Mouse (Mus musculus) neural tube, embryonic 11.5 days (tissue): ENCODE data around the gene Rpe. TPM values are rescaled to one million over a fixed set of nuclear protein-coding genes. Genes with fewer than 3 reads are reported as not detected.

Experiments
- ATAC-seq: fragments of 200-750 bp; cut with Nextera tagmentation; 2 replicates; pipeline ENCODE4 v1.8.0; 2017; ENCODE audit warnings: moderate number of reproducible peaks, mild to moderate bottlenecking, moderate TSS enrichment, moderate library complexity; ENCODE audit not compliant: insufficient read depth, low FRiP score, low TSS enrichment
- DNase-seq: peaks from one replicate; pipeline ENCODE4 v3.0.0-alpha.2; 2015; ENCODE audit warnings: low spot score
- H3K27ac ChIP-seq: fragments of 300-500 bp; sonication (generic); 2 replicates; pipeline ENCODE4 v1.5.1; 2014; ENCODE audit warnings: low read depth, mild to moderate bottlenecking, low read length
- H3K27me3 ChIP-seq: fragments of 300-500 bp; sonication (generic); 2 replicates; pipeline ENCODE4 v1.6.1; 2014; ENCODE audit warnings: mild to moderate bottlenecking, low read length, mixed read lengths; ENCODE audit not compliant: control insufficient read depth, insufficient read depth
- H3K36me3 ChIP-seq: fragments of 300-500 bp; sonication (generic); 2 replicates; pipeline ENCODE4 v1.6.1; 2014; ENCODE audit warnings: mild to moderate bottlenecking, low read length, moderate library complexity, mixed read lengths; ENCODE audit not compliant: control insufficient read depth, insufficient read depth
- H3K4me1 ChIP-seq: fragments of 300-500 bp; sonication (generic); 2 replicates; pipeline ENCODE4 v1.6.1; 2014; ENCODE audit warnings: low read length, mixed read lengths; ENCODE audit not compliant: control insufficient read depth, insufficient read depth
- H3K4me2 ChIP-seq: fragments of 300-500 bp; sonication (generic); 2 replicates; pipeline ENCODE4 v1.6.1; 2014; ENCODE audit warnings: low read depth, mild to moderate bottlenecking, moderate library complexity
- H3K4me3 ChIP-seq: fragments of 300-500 bp; sonication (generic); 2 replicates; pipeline ENCODE4 v1.5.1; 2014; ENCODE audit warnings: low read depth, low read length
- H3K9ac ChIP-seq: fragments of 300-500 bp; sonication (generic); 2 replicates; pipeline ENCODE4 v1.6.1; 2014; ENCODE audit warnings: mild to moderate bottlenecking, low read length
- H3K9me3 ChIP-seq: fragments of 300-500 bp; sonication (generic); 2 replicates; pipeline ENCODE4 v1.6.1; 2016; ENCODE audit warnings: low read length; ENCODE audit not compliant: control insufficient read depth
- WGBS: fragments of 180-500 bp; shearing (Covaris S2); extraction: QIAGEN DNeasy Blood & Tissue Kit; methylation state at CpG from one replicate; pipeline ENCODE4 v1.1.7; 2014; 5-methylcytosine and 5-hydroxymethylcytosine counted together
- polyA plus RNA-seq: library from polyadenylated mRNA; unstranded; fragments of >200 nt; fragmentation: Nextera tagmentation; extraction: Ambion mirVana; gene quantifications from 2 replicates; pipeline ENCODE4 v1.2.1, GENCODE M21; 2014

The Rpe gene
- 51.1 and 54.5 TPM in 2 replicates for polyA plus RNA-seq

DNA sequence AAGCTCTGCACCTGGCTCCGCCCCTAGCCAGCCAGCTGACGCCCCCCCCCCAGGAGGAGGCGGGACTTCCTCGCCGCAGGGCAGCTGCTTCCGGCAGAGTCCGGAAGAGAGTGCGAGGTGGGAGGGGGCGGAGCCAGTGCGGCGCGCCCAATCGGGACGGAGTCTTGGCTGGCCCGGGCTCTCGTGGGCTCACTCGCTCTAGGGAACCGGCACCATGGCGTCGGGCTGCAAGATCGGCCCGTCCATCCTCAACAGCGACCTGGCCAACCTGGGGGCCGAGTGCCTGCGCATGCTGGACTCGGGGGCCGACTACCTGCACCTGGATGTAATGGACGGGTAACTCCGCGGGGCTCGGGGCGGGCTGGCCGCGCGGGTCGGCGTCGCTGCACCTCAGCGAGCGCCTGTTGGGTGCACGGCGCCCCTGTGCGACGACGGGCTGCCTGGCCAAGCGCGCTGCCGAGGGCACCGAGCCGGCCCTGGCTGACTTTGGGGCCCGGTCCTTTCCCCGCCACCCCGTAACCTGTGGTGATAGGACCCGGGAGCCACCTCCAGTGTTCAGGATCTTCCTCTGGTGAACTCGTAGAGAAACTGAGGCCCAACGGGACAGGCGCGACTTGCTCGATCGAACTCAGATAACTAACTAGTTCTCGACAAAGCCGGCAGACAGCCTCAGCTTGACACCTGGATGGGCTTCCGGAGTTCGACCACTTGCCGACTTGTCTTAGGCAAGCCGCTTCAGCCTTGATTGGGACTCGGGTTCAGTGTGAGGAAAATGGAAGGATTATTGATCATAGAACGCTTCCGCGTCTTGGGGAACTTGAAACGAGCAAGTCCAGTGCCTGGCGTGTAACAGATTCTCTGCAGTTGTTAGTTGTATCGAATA lies at the start of gene Rpe:
Gene Rpe (plus strand): TSS at position 139 of the 883 bp plus-strand sequence.
- peak within 1 kb of the TSS; percentile 85 for H3K4me3 ChIP-seq
- under 1% methylated on average over 73 of the region's 73 CpGs for WGBS
- no peaks in the 10 kb centered on the region for H3K9me3 ChIP-seq
- 0 out of 2 replicates have a peak within 1 kb of the TSS, but pooled peaks have one; percentile 27 for H3K27ac ChIP-seq
- H3K9ac ChIP-seq = peak within 1 kb of the TSS; percentile 87
- H3K4me1 ChIP-seq = no peaks in the 10 kb centered on the region
- peak within 1 kb of the TSS; percentile 49 for H3K4me2 ChIP-seq
- H3K27me3 ChIP-seq = no peaks in the 10 kb centered on the region
- DNase-seq (peak; percentile 96), ATAC-seq (peak; percentile 100)
- no peaks in the 10 kb centered on the region for H3K36me3 ChIP-seq

DNA sequence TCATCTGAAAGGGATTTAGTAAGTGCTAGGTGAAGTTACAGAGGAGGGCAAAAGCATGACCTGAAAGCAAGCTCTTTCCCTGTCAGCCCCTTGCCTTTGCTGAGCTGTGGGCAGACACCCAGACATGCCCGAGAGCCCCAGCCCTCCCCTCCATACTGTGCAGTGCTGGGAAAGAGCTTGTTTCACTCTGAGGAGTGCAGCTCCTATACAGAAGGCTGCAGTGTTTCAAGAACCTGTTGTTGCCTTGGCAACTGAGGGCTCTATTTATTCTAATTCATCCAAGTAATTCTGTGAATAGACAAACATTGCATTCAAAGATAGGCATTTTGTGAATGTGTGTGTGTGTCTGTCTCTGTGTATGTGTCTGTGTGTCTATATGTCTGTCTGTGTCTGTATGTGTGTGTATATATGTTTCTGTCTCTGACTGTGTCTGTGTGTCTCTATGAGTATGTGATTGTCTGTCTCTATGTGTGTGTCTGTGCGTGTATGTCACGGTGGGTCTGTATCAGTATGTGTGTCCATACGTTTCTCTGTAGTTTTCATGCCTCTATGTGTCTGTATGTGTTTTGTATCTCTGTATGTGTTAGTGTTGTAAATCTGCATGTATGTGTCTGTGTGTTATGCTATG lies 45.4 kb upstream of the Rpe start:
- DNase-seq (peak; percentile 44), ATAC-seq (peak; percentile 94)
- H3K9me3 ChIP-seq = no peaks in the 10 kb centered on the region
- peaks cover 3% of the 10 kb centered on the region; the same call in 1 of the 2 replicates for H3K4me1 ChIP-seq
- no peak overlapping the region for H3K4me2 ChIP-seq
- 0 out of 2 replicates have a peak overlapping the region, but pooled peaks have one; percentile 14 for H3K27ac ChIP-seq
- H3K36me3 ChIP-seq = no peaks in the 10 kb centered on the region
- H3K4me3 ChIP-seq = no peak overlapping the region
- H3K27me3 ChIP-seq = no peaks in the 10 kb centered on the region
- WGBS = 58% methylated on average over 4 of the region's 4 CpGs
- H3K9ac ChIP-seq = no peak overlapping the region

DNA sequence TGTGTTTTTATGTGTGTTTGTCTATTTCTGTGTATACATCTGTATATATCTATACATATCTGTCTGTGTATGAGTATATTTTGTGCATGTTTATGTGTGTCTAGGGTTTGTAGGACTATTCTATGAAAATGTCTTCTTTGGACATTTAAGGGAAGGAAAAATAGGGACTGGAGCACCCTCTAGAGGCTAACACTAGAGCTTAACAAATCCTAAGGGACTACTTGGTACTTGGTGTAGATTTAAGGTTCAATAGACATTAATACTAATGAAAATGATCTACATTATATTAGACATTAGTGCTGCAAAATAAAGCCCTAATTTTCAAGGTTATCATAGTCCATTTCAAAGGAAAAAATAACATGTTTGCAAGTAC lies 44.9 kb upstream of the Rpe start:
- Histone ChIP-seq H3K4me2 (no peak overlapping the region), H3K36me3 (no peaks in the 10 kb centered on the region), H3K4me3 (no peak overlapping the region), H3K27ac (no peak overlapping the region), H3K4me1 (peaks cover 3% of the 10 kb centered on the region; the same call in 1 of the 2 replicates), H3K9me3 (no peaks in the 10 kb centered on the region), H3K9ac (no peak overlapping the region), H3K27me3 (no peaks in the 10 kb centered on the region)
- ATAC-seq (peak; percentile 54; the same call in 1 of the 2 replicates), DNase-seq (no peak)

DNA sequence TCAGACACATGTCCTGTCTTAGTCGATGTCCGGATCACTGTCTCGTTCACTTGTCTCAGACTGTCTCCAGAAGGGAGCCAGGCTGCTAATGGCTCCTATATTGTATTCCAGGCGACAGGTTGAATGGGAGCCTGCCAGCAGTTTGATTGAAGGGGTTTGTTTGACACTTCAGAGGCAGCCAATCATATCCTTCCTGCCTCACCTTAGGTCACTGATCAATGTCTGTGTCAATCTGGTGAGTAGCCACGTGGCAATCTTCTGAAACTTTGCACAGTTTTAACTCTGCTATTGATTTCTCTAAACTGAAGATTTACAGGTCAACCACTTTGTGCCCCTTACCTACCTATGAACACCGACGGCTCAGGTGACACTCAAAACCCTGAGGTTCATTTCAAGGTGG lies 29.2 kb upstream of the Rpe start:
- no peak overlapping the region for H3K4me3 ChIP-seq
- WGBS = 71% methylated on average over 7 of the region's 7 CpGs
- H3K4me1 ChIP-seq = no peaks in the 10 kb centered on the region
- no peak overlapping the region for H3K9ac ChIP-seq
- H3K9me3 ChIP-seq = no peaks in the 10 kb centered on the region
- H3K27ac ChIP-seq = no peak overlapping the region
- ATAC-seq = no peak
- no peak for DNase-seq
- no peaks in the 10 kb centered on the region for H3K36me3 ChIP-seq
- H3K4me2 ChIP-seq = no peak overlapping the region
- H3K27me3 ChIP-seq = no peaks in the 10 kb centered on the region

DNA sequence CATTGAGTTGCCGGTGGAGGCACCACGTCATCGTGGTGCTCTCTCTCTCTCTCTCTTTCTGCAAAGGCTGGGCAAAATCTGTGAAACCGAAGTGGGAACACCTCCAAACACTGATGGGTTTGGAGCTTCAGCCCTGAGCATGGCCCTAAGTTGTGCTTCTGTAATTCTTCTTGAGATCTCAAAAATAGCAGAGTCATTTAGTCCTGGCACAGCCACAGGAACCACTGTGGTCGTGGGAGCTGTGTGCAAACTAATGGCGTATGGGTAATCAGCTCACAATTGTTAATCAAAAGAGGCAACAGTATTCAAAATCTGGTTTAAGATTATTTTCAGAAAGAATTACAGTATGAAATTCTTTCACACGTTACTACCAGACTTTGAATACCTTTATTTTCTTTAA lies 27.8 kb upstream of the Rpe start:
- no peak overlapping the region for H3K4me2 ChIP-seq
- ATAC-seq (no peak), DNase-seq (no peak)
- no peaks in the 10 kb centered on the region for H3K9me3 ChIP-seq
- no peak overlapping the region for H3K9ac ChIP-seq
- 96% methylated on average over 7 of the region's 7 CpGs for WGBS
- H3K27me3 ChIP-seq = no peaks in the 10 kb centered on the region
- no peaks in the 10 kb centered on the region for H3K36me3 ChIP-seq
- no peak overlapping the region for H3K27ac ChIP-seq
- H3K4me1 ChIP-seq = no peaks in the 10 kb centered on the region
- no peak overlapping the region for H3K4me3 ChIP-seq

DNA sequence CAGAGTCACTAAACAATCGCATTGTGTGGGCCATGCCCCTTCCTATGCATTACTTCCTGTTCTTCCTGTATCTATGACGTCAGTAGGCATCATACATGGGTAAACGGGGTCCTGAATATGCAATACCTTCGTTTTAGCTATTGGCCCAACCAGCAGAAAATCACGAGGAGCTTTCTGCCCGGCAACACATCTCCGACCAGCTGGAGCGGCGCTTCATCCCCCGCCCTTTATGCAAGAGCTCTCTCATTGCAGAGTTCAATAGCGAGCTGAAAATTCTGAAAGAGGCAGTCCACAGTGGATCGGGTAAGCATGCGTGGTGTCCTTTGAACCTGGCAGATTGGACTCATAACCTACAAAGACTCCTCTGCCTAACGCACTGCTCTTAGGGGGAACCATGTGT lies 22.7 kb upstream of the Rpe start:
- no peak overlapping the region for H3K27ac ChIP-seq
- 85% methylated on average over 14 of the region's 14 CpGs for WGBS
- no peaks in the 10 kb centered on the region for H3K36me3 ChIP-seq
- DNase-seq (no peak), ATAC-seq (no peak)
- no peaks in the 10 kb centered on the region for H3K27me3 ChIP-seq
- H3K4me1 ChIP-seq = no peaks in the 10 kb centered on the region
- no peak overlapping the region for H3K9ac ChIP-seq
- no peak overlapping the region for H3K4me3 ChIP-seq
- H3K4me2 ChIP-seq = no peak overlapping the region
- H3K9me3 ChIP-seq = no peaks in the 10 kb centered on the region

DNA sequence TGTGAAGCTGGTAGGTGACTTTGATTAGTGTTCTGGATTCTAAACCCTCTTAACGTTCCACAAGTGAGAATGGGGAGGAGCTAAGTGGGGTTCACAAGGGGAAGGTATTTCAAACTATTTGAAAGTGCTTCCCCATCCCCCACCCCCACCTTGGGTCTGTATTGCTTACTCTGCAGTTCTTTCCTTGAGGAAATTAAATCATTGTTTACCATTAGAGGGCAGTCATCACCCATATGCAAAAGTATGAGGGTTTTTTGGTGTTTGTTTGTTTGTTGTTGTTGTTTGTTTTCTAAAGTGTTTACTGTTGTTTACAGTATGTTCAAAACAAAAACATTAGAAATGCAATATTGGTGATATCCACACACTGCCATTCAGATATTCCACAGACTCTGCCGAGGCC lies 22.0 kb upstream of the Rpe start:
- WGBS = 49% methylated on average over 2 of the region's 2 CpGs
- DNase-seq (no peak), ATAC-seq (no peak)
- no peak overlapping the region for H3K27ac ChIP-seq
- H3K4me1 ChIP-seq = no peaks in the 10 kb centered on the region
- no peaks in the 10 kb centered on the region for H3K9me3 ChIP-seq
- H3K9ac ChIP-seq = no peak overlapping the region
- no peaks in the 10 kb centered on the region for H3K27me3 ChIP-seq
- H3K4me3 ChIP-seq = no peak overlapping the region
- no peaks in the 10 kb centered on the region for H3K36me3 ChIP-seq
- H3K4me2 ChIP-seq = no peak overlapping the region

DNA sequence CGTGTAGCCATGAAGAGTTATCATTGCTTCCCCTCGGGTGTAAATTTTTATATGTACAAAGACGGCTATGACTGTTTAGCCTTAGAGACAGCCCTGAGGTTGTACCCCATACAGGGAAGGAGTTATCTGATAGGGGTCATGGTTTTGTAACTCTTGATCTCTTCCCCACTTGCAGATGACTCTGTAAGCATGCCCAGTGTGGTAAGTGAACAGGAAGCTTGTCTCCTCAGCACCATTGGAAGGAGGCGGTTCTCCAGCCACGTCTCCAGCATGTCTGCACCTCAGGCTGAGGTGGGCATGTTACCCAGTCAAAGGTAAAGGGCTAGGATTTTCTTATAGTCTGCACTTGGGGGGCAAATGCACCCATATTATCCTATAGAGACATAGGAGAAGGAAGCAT lies 17.7 kb upstream of the Rpe start:
- H3K9ac ChIP-seq = no peak overlapping the region
- no peak overlapping the region for H3K4me3 ChIP-seq
- DNase-seq = no peak
- no peaks in the 10 kb centered on the region for H3K27me3 ChIP-seq
- no peaks in the 10 kb centered on the region for H3K36me3 ChIP-seq
- H3K27ac ChIP-seq = no peak overlapping the region
- ATAC-seq = no peak
- no peaks in the 10 kb centered on the region for H3K4me1 ChIP-seq
- H3K9me3 ChIP-seq = no peaks in the 10 kb centered on the region
- H3K4me2 ChIP-seq = no peak overlapping the region
- 88% methylated on average over 5 of the region's 5 CpGs for WGBS

DNA sequence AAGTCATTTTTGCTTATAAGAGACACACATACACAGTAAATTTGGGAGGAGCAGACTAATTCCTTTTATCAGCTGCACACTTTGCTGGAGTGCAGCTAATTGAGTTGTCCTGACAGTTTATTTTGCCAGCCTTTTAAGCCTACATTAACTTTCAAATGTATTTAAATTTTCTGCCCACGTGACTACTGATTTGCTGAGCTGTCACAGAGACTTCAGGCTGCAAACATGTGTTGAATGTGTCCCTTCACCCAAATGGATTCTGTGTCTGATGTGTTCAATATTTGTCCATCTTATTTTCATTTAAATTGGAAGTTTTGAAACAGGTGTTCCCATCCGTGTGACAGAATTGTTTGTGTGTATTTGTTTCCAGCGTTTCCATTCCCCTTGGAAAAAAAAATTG lies 8.9 kb upstream of the Rpe start:
- Histone ChIP-seq H3K9ac (no peak overlapping the region), H3K4me3 (no peak overlapping the region), H3K4me1 (no peaks in the 10 kb centered on the region), H3K36me3 (no peaks in the 10 kb centered on the region), H3K9me3 (no peaks in the 10 kb centered on the region), H3K27ac (no peak overlapping the region), H3K4me2 (no peak overlapping the region), H3K27me3 (no peaks in the 10 kb centered on the region)
- WGBS = 67% methylated on average over 3 of the region's 3 CpGs
- ATAC-seq (no peak), DNase-seq (no peak)
